Mouse (Mus musculus) megakaryocyte, embryonic 14.5 days (primary cell): Measurements from ENCODE around the gene Rnf167. TPM values are rescaled to one million over a fixed set of nuclear protein-coding genes. Genes with fewer than 3 reads are reported as not detected.

Experiments
- H3K27me3 ChIP-seq: replicated peaks from 2 replicates; pipeline ENCODE3; 2012; ENCODE audit warnings: inconsistent platforms
- H3K36me3 ChIP-seq: replicated peaks from 2 replicates; pipeline ENCODE3; 2012; ENCODE audit warnings: low read length, inconsistent platforms, mixed read lengths
- H3K4me1 ChIP-seq: 2 replicates; pipeline ENCODE4 v1.6.1; 2012; ENCODE audit warnings: inconsistent platforms
- H3K4me3 ChIP-seq: replicated peaks from 2 replicates; pipeline ENCODE3; 2012; ENCODE audit warnings: moderate library complexity, mild to moderate bottlenecking, inconsistent platforms
- H3K9me3 ChIP-seq: 2 replicates; pipeline ENCODE4 v1.6.1; 2012; ENCODE audit warnings: inconsistent platforms
- FLI1 ChIP-seq: IDR thresholded peaks from 2 replicates; pipeline ENCODE4 v1.6.1; 2012; ENCODE audit warnings: low read length, inconsistent platforms, mixed read lengths
- GATA1 ChIP-seq: IDR thresholded peaks from 3 replicates; pipeline ENCODE4 v1.6.1; 2012; ENCODE audit warnings: mixed read lengths, low read length, inconsistent platforms, borderline replicate concordance
- polyA plus RNA-seq: library from polyadenylated mRNA; stranded (reverse); fragments of >175 nt; gene quantifications from 2 replicates; pipeline ENCODE4 v1.2.3, GENCODE M21; 2012; ENCODE audit warnings: low replicate concordance; ENCODE audit not compliant: insufficient read depth

Gene Rnf167
- polyA plus RNA-seq, 1 experiment = 102 TPM

DNA sequence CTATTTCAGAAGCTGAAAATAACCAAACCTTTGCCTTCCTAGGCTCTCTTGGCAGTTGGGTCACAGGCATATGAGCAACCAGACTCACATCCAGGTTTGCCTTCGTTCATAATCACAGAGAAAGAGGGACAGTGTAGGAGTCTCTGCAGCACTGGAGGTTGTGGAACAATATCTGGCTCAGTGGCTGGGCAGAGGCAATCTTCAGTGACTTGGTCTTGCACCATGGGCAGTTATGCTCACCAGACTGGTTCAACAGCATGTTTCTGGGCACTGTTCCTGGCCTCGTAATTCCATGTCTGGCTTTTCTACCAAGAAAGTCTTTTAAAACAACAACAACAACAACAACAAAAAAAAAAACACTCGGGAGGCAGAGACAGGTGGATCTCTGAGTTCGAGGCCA is 11.4 kb upstream of the Rnf167 start:
- peak overlapping the region; percentile 56 for H3K4me3 ChIP-seq
- TF ChIP-seq FLI1 (no peak), GATA1 (no peak)
- no peaks in the 10 kb centered on the region for H3K9me3 ChIP-seq
- H3K4me1 ChIP-seq = peaks cover 86% of the 10 kb centered on the region
- H3K36me3 ChIP-seq = peaks cover 20% of the 10 kb centered on the region
- H3K27me3 ChIP-seq = no peaks in the 10 kb centered on the region

DNA sequence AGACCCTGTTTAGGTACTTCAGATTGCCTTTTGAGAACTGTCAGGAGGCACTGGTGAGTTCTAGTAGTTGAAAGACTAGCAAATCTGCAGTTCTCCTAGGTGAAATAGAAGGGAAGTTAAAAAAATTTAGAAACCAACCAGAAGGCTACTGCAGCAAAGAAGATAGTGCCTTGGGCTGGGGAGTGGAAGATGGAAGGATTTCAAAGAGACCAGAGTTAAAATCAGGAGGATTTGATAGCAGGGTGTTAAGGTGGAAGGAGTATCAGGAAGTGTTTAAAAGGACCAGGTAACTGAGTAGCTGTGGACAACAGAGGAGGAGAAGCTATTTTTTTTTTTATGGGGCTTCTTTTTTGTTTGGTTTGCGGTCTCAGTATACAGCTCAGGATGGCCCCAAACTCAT is 9.3 kb upstream of the Rnf167 start:
- peak overlapping the region; percentile 93 for H3K4me3 ChIP-seq
- TF ChIP-seq FLI1 = no peak
- no peak for TF ChIP-seq GATA1
- H3K27me3 ChIP-seq = no peaks in the 10 kb centered on the region
- H3K4me1 ChIP-seq = peaks cover 79% of the 10 kb centered on the region
- peaks cover 41% of the 10 kb centered on the region for H3K36me3 ChIP-seq
- no peaks in the 10 kb centered on the region for H3K9me3 ChIP-seq

DNA sequence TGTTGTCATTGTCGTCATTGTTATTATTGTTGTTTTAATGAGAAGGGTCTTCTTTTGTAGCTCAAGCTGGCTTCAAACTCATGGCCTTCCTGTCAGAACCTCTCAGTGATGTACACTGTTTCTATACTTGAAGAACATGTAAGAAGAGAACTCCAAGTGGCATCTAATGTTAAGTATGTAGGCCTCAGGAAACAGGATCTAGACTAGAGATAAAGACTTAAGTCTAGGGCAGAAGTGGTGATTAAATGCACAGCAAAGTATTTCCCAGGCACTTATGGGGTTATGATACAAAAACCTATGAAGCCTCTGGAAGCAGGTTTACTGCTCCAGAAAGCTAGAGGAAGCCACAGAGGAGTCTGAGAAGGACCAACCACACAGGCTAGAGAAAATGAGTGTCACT is 8.7 kb upstream of the Rnf167 start:
- no peaks in the 10 kb centered on the region for H3K27me3 ChIP-seq
- no peaks in the 10 kb centered on the region for H3K9me3 ChIP-seq
- peak overlapping the region; percentile 93 for H3K4me3 ChIP-seq
- H3K36me3 ChIP-seq = peaks cover 46% of the 10 kb centered on the region
- peaks cover 81% of the 10 kb centered on the region for H3K4me1 ChIP-seq
- TF ChIP-seq FLI1 (no peak), GATA1 (no peak)

DNA sequence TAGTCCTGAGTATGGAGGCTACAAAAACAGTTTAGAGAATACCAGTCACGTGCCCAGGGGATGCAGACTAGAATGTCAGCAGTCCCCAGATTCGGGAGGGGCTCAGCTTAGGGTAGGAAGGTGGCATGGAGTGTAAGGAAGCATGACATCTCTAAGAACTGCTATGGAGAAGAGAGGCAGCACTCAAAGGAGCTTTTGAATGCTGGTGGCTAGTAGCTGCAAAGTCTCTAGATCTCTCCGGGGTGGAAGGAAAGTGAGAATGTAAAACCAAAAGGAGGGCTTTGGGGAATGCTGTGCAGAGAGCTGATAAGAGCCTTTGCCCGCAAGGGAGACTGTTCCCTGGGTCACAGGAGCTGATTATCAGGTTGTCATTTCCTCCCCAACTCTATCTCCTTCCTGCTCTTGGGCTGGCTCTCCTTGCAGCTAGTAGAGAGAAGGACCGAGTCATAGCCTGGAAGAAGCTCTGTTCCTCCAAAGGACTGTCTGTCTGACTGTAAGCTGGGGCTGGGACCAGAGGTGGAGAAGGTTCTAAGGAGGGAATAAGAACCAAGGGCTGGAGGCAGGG is 8.2 kb upstream of the Rnf167 start, which contains the start of gene Gp1ba:
TSS of gene Gp1ba (plus strand) at position 409 of the 565 bp plus-strand sequence.
- Histone ChIP-seq H3K4me1 (peaks cover 85% of the 10 kb centered on the region), H3K9me3 (no peaks in the 10 kb centered on the region), H3K27me3 (no peaks in the 10 kb centered on the region), H3K36me3 (peaks cover 51% of the 10 kb centered on the region), H3K4me3 (peak within 1 kb of the TSS; percentile 93)
- TF ChIP-seq FLI1 (0 out of 2 replicates have a peak, but pooled peaks have one; percentile 53), GATA1 (peak; percentile 99)

DNA sequence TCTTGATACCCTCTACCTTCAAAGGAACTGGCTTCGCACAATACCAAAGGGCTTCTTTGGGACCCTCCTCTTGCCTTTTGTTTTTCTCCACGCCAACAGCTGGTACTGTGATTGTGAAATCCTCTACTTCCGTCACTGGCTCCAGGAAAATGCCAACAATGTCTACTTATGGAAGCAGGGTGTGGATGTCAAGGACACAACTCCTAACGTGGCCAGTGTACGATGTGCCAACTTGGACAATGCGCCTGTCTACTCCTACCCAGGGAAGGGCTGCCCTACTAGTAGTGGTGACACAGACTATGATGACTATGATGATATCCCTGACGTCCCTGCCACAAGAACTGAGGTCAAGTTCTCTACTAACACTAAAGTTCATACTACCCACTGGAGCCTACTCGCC is 7.1 kb upstream of the Rnf167 start:
- H3K27me3 ChIP-seq = no peaks in the 10 kb centered on the region
- H3K36me3 ChIP-seq = peaks cover 58% of the 10 kb centered on the region
- no peak for TF ChIP-seq FLI1
- TF ChIP-seq GATA1 = no peak
- peaks cover 83% of the 10 kb centered on the region for H3K4me1 ChIP-seq
- no peaks in the 10 kb centered on the region for H3K9me3 ChIP-seq
- H3K4me3 ChIP-seq = peak overlapping the region; percentile 93

DNA sequence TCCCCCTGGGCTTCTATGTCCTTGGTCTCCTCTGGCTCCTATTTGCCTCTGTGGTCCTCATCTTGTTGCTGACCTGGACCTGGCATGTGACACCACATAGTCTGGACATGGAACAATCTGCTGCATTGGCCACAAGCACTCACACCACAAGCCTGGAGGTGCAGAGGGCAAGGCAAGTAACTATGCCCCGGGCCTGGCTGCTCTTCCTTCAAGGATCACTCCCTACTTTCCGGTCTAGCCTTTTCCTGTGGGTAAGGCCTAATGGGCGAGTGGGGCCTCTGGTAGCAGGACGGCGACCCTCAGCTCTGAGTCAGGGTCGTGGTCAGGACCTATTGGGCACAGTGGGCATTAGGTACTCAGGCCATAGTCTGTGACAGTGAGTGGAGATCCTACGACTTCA is 5.8 kb upstream of the Rnf167 start:
- Histone ChIP-seq H3K4me1 (peaks cover 87% of the 10 kb centered on the region), H3K9me3 (no peaks in the 10 kb centered on the region), H3K4me3 (peak overlapping the region; percentile 93), H3K36me3 (peaks cover 71% of the 10 kb centered on the region), H3K27me3 (no peaks in the 10 kb centered on the region)
- TF ChIP-seq FLI1 (no peak), GATA1 (no peak)

DNA sequence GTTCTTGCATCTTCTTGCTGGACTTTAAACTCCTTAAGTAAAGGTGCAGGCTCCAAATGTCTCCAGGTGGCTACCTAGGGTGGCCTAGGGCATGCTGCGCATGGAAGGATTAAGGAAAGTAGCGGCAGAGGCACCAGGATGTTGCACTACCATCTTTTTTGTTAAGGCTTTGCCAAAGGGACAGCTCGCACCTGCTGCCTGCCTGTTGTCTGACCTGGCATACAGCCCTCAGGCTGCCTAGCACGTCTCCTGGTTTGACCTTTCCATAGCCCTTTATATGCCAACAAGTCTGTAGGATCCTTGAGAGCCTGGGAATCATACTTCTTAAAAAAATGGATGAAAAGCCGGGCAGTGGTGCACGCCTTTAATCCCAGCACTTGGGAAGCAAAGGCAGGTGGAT is 4.0 kb upstream of the Rnf167 start:
- TF ChIP-seq FLI1 = no peak
- TF ChIP-seq GATA1 = no peak
- peak overlapping the region; percentile 93 for H3K4me3 ChIP-seq
- no peaks in the 10 kb centered on the region for H3K9me3 ChIP-seq
- no peaks in the 10 kb centered on the region for H3K27me3 ChIP-seq
- H3K36me3 ChIP-seq = peaks cover 75% of the 10 kb centered on the region
- H3K4me1 ChIP-seq = peaks cover 74% of the 10 kb centered on the region

DNA sequence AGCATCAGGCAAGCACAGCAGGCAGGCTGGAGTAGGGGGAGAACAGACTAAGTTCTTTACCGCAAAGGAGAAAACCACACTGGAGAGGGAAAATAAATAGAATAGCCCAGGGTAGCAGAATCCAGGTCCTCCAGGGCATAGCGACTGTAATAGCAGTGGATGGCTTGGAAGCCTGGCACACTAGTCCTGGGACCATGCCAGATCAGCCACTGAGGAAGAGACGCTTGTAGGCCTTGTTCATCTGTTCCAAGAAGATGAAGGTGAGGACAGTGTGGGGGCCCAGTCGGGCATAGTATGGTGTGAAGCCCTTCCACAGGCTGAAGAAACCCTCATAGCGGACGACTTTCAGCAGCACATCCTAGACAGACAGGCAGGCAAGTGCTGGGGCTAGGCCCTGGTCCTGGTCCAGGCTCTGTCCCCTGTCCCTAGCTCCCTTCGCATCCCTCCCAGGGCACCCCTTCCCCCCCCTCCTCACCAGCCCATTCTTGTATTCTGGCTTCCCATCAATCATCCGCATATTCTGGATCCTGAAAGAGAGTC is 2.4 kb upstream of the Rnf167 start:
- Histone ChIP-seq H3K36me3 (peaks cover 84% of the 10 kb centered on the region), H3K4me1 (peaks cover 71% of the 10 kb centered on the region), H3K4me3 (peak overlapping the region; percentile 93), H3K9me3 (no peaks in the 10 kb centered on the region), H3K27me3 (no peaks in the 10 kb centered on the region)
- TF ChIP-seq FLI1 (no peak), GATA1 (no peak)

DNA sequence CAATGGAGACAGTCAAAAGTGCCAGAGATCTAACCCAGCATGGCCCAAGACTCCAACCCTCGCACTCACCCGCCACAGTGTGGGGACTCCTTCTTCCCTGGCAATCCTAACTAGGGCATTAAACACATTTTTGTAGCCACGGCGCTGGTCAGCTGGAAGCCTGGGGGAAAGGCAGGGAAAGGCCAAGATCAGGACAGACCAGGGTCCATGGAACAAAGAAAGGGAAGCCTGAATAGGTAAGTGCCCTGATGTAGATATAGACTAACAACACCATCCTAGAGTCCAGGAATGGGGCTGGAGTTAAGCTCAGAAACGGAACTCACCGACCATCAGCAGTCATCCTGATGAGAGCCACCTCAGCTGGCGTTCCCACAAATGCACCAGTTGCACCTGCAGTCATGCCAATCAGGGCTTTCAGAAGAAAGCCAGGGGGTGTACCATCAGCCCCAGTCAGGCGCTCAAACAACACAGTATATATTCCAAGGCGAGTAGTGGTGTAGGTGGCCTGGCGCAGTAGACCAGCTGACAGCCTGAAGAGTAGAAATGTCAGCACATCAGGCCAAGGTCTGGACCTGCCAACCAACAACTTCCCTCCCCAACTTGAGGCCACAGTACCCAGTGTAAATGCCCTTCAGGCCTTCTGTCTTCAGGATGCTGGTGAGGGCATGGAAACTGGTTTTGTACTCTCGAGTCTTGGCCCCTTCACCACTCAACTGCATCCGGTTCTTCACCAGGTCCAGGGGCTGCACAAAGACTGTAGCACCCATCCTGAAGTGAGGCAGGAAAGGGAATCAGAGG is 1.4 kb upstream of the Rnf167 start:
- Histone ChIP-seq H3K36me3 (peaks cover 84% of the 10 kb centered on the region), H3K4me1 (peaks cover 71% of the 10 kb centered on the region), H3K27me3 (no peaks in the 10 kb centered on the region), H3K9me3 (no peaks in the 10 kb centered on the region), H3K4me3 (peak overlapping the region; percentile 93)
- no peak for TF ChIP-seq GATA1
- TF ChIP-seq FLI1 = no peak

DNA sequence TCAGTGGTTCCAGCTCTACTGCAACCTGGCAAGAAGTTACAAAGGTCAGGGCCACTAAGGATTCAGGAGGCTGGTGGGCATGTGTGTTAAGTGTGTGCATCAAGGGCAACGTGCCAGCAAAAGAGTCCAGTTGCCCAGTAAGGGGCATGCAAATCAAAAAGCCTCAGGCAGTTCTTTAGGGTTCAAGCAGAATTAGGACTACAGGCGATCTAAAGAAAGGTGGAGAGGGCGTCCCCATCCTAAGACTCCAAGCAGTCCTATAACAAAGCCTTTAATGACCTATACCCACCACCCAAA is 828 bp upstream of the Rnf167 start:
- no peak for TF ChIP-seq FLI1
- no peak for TF ChIP-seq GATA1
- H3K27me3 ChIP-seq = no peaks in the 10 kb centered on the region
- no peaks in the 10 kb centered on the region for H3K9me3 ChIP-seq
- H3K4me1 ChIP-seq = peaks cover 71% of the 10 kb centered on the region
- H3K4me3 ChIP-seq = peak overlapping the region; percentile 93
- H3K36me3 ChIP-seq = peaks cover 84% of the 10 kb centered on the region
